Mouse (Mus musculus) layer of hippocampus, adult 11-12 months (tissue): ENCODE results near the gene Krtdap.
"Not testable (repeated sequence)": the region's sequence is repeated elsewhere in the genome, so short reads cannot be mapped to it uniquely, and the experiment has no call there.

Experiments used
- DNase-seq: peaks from one replicate; pipeline ENCODE4 v3.0.0; 2022; ENCODE audit warnings: low spot score

Krtdap gene

GRCm38 (mm10) chr7:30787377-30788022 lies at the start of gene Krtdap:
Gene Krtdap (plus strand): TSS chr7:30787896.
- no peak for DNase-seq

GRCm38 (mm10) chr7:30742570-30742969 lies 45.1 kb upstream of the Krtdap start:
- DNase-seq, result not testable (repeated sequence)

- DNase-seq, result not testable (repeated sequence)
Measured at GRCm38 (mm10) chr7:30743617-30744016, 44.1 kb upstream of the Krtdap start, which contains the start of gene Gapdhs. Gene Gapdhs (minus strand): TSS chr7:30743681.

GRCm38 (mm10) chr7:30744022-30744598 lies 43.6 kb upstream of the Krtdap start:
- DNase-seq, result no peak

GRCm38 (mm10) chr7:30747525-30748204 lies 40.0 kb upstream of the Krtdap start:
- no peak for DNase-seq

GRCm38 (mm10) chr7:30749824-30750606 lies 37.7 kb upstream of the Krtdap start:
- DNase-seq, result no peak

GRCm38 (mm10) chr7:30751086-30751669 lies 36.5 kb upstream of the Krtdap start, which contains the start of gene Sbsn:
Gene Sbsn (plus strand): TSS chr7:30751471.
- DNase-seq, result no peak

GRCm38 (mm10) chr7:30757001-30757400 lies 30.7 kb upstream of the Krtdap start:
- no peak for DNase-seq

- no peak for DNase-seq
Measured at GRCm38 (mm10) chr7:30758853-30759252, 28.8 kb upstream of the Krtdap start.

- no peak for DNase-seq
Measured at GRCm38 (mm10) chr7:30761769-30762352, 25.8 kb upstream of the Krtdap start.

GRCm38 (mm10) chr7:30763456-30763855 lies 24.2 kb upstream of the Krtdap start, which contains the start of gene Dmkn:
Gene Dmkn (plus strand): TSS chr7:30763756.
- no peak for DNase-seq

- no peak for DNase-seq
Measured at GRCm38 (mm10) chr7:30765173-30765572, 22.5 kb upstream of the Krtdap start.

- no peak for DNase-seq
Measured at GRCm38 (mm10) chr7:30766408-30766807, 21.3 kb upstream of the Krtdap start.

- DNase-seq, result no peak
Measured at GRCm38 (mm10) chr7:30769236-30769635, 18.5 kb upstream of the Krtdap start.

GRCm38 (mm10) chr7:30776104-30776503 lies 11.6 kb upstream of the Krtdap start:
- DNase-seq, result no peak

GRCm38 (mm10) chr7:30777081-30777579 lies 10.6 kb upstream of the Krtdap start:
- no peak for DNase-seq

GRCm38 (mm10) chr7:30777911-30778310 lies 9.8 kb upstream of the Krtdap start:
- no peak for DNase-seq

GRCm38 (mm10) chr7:30781792-30782191 lies 5.9 kb upstream of the Krtdap start:
- no peak for DNase-seq

GRCm38 (mm10) chr7:30782658-30783057 lies 5.0 kb upstream of the Krtdap start:
- no peak for DNase-seq

- DNase-seq, result no peak
Measured at GRCm38 (mm10) chr7:30785154-30785553, 2.5 kb upstream of the Krtdap start.
